Mouse (Mus musculus): Measurements from ENCODE around the gene Gm20388.

- TF ChIP-seq GATA1 (IDR thresholded peaks at IDR 0.05; ENCODE audit: low read length) (no peak), TAL1 (IDR thresholded peaks at IDR 0.05; ENCODE audit: low read length) (no peak)
Observed at GRCm38 (mm10) chr8:121175540-121176090, 1265.0 kb downstream of the Gm20388 start.

All from erythroblast, embryonic 14.5 days (primary cell).